Mouse (Mus musculus): ENCODE results near the gene Ggcx.

The Ggcx gene

GRCm38 (mm10) chr6:72386561-72386960 is 27.5 kb upstream of the Ggcx start:
- no peak for DNase-seq (ENCODE audit: inconsistent age in 2 of 2, low spot score in 1 of 2)

GRCm38 (mm10) chr6:72387816-72388215 is 26.3 kb upstream of the Ggcx start:
- no peak for DNase-seq (ENCODE audit: inconsistent age in 2 of 2, low spot score in 1 of 2)

GRCm38 (mm10) chr6:72388266-72388665 is 25.8 kb upstream of the Ggcx start:
- no peak for DNase-seq (ENCODE audit: inconsistent age in 2 of 2, low spot score in 1 of 2)

- DNase-seq (ENCODE audit: inconsistent age in 2 of 2, low spot score in 1 of 2) = no peak
Measured at GRCm38 (mm10) chr6:72388791-72389329, 25.2 kb upstream of the Ggcx start.

GRCm38 (mm10) chr6:72389471-72389940 is 24.6 kb upstream of the Ggcx start:
- DNase-seq (ENCODE audit: inconsistent age in 2 of 2, low spot score in 1 of 2) = no peak

- peak; percentile 92 to 97 for DNase-seq (ENCODE audit: inconsistent age in 2 of 2, low spot score in 1 of 2)
Measured at GRCm38 (mm10) chr6:72389941-72390771, 24.0 kb upstream of the Ggcx start, which contains the start of gene Vamp8. Vamp8 (minus strand) TSS chr6:72390703.

GRCm38 (mm10) chr6:72390795-72391521 is 23.1 kb upstream of the Ggcx start:
- DNase-seq (ENCODE audit: inconsistent age in 2 of 2, low spot score in 1 of 2) = peak; percentile 88 to 94

GRCm38 (mm10) chr6:72392341-72392740 is 21.8 kb upstream of the Ggcx start:
- DNase-seq (ENCODE audit: inconsistent age in 2 of 2, low spot score in 1 of 2) = no peak

- no peak for DNase-seq (ENCODE audit: inconsistent age in 2 of 2, low spot score in 1 of 2)
Measured at GRCm38 (mm10) chr6:72396837-72397251, 17.3 kb upstream of the Ggcx start.

GRCm38 (mm10) chr6:72399967-72400366 is 14.1 kb upstream of the Ggcx start:
- no peak for DNase-seq (ENCODE audit: inconsistent age in 2 of 2, low spot score in 1 of 2)

GRCm38 (mm10) chr6:72401875-72402274 is 12.2 kb upstream of the Ggcx start:
- DNase-seq (ENCODE audit: inconsistent age in 2 of 2, low spot score in 1 of 2) = peak; percentile 75 to 93

- DNase-seq (ENCODE audit: inconsistent age in 2 of 2, low spot score in 1 of 2) = no peak
Measured at GRCm38 (mm10) chr6:72405356-72405755, 8.8 kb upstream of the Ggcx start.

GRCm38 (mm10) chr6:72407119-72407518 is 7.0 kb upstream of the Ggcx start:
- DNase-seq (ENCODE audit: inconsistent age in 2 of 2, low spot score in 1 of 2) = peak; percentile 87 to 95

GRCm38 (mm10) chr6:72409567-72409966 is 4.5 kb upstream of the Ggcx start:
- DNase-seq (ENCODE audit: inconsistent age in 2 of 2, low spot score in 1 of 2) = peak; percentile 49 to 87

GRCm38 (mm10) chr6:72410003-72410402 is 4.1 kb upstream of the Ggcx start:
- no peak for DNase-seq (ENCODE audit: inconsistent age in 2 of 2, low spot score in 1 of 2)

GRCm38 (mm10) chr6:72410518-72410917 is 3.6 kb upstream of the Ggcx start:
- no peak for DNase-seq (ENCODE audit: inconsistent age in 2 of 2, low spot score in 1 of 2)

- DNase-seq (ENCODE audit: inconsistent age in 2 of 2, low spot score in 1 of 2) = no peak
Measured at GRCm38 (mm10) chr6:72415181-72415580, 1.1 kb downstream of the Ggcx start.

- no peak for DNase-seq (ENCODE audit: inconsistent age in 2 of 2, low spot score in 1 of 2)
Measured at GRCm38 (mm10) chr6:72415964-72416772, 2.1 kb downstream of the Ggcx start.

- DNase-seq (ENCODE audit: inconsistent age in 2 of 2, low spot score in 1 of 2) = no peak
Measured at GRCm38 (mm10) chr6:72418279-72418678, 4.2 kb downstream of the Ggcx start.

- DNase-seq (ENCODE audit: inconsistent age in 2 of 2, low spot score in 1 of 2) = peak; percentile 43 to 73
Measured at GRCm38 (mm10) chr6:72419806-72420205, 5.7 kb downstream of the Ggcx start.

GRCm38 (mm10) chr6:72420901-72421300 is 6.8 kb downstream of the Ggcx start:
- DNase-seq (ENCODE audit: inconsistent age in 2 of 2, low spot score in 1 of 2) = no peak
